Mouse (Mus musculus) heart, adult 8-10 months (tissue): Measurements from ENCODE around the gene Loxl1. TPM values are rescaled to one million over a fixed set of nuclear protein-coding genes. Genes with fewer than 3 reads are reported as not detected.
"Not testable (repeated sequence)": the region's sequence is repeated elsewhere in the genome, so short reads cannot be mapped to it uniquely, and the experiment has no call there.

Experiments used
- DNase-seq: peaks from one replicate; pipeline ENCODE4 v3.0.0; 2022; ENCODE audit warnings: low spot score
- total RNA-seq, 4 experiments: library from RNA; stranded (reverse); gene quantifications; 2 replicates each; pipeline ENCODE4 v1.2.4; 2022

Gene Loxl1
- total RNA-seq, 4 experiments from 2014 or later: 14.3 to 19.3 (median 16.6) TPM

DNA sequence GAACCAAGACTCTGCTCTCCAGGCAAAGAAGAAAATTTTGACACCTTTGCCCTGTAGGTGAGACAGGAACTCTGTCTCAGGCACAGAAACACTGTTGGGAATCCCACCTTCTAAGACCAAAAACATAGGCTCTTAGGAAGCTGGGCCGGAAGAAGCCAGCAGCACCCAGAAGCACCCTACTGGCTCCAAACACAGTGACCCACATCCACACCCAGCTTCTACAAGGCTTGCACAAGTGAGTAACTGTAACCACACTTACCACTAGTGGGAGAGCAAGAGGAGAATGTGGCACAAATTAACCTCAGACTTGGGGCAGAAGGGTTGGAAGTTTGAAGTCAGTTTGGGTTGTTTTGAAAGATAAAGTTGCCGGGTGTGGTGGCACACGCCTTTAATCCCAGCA lies 37.2 kb downstream of the Loxl1 start:
- no peak for DNase-seq

DNA sequence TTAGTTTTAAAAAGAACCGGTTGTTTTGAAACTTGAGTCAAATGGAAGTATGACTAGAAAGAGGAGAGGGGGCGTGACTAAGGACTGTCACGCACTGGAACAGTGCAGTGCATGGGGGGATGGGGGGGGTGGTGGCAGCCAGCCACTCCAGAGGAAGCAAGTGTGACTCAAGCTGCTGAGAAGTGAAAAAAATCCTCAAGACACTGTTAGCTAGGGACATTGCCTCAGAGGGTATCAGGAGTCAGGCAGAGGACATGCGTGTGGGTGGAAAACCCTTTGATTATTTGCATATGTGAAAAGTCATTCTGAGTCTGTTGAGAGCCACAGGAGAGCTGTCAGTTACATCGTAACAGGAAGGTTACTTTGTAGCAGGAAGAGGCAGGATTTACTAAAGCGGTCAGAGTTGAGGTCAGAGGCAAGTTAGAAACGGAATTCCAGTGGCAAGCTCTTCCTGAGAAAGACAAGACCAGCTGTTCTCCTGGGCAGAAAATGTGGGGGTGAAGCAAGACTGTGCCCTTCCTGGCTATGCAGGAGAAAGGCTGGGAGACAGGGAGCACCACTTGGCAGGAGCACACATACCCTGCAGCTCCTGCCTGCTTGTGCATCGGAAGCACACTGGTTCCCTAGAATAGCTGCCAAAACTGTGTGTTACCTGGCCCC lies 37.7 kb downstream of the Loxl1 start:
- DNase-seq: peak; percentile 60

DNA sequence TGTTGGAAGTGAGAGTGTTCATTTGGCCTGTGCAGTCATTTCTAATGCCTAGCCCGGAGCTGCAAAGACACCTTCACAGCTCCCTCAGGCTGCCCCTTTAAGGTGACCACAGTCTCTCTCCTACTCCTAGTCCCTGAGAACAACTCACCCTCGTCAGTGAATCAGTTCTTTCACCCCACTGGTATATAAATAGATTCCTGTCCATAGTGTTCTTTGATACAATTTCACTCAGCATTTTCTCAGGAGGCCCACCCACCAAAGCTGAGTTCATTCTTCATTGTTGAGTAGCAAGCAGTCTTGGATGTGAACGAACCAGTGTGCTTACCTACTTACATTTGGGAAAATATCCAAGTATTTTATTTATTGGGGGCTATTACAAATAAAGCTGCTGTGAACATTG lies 38.4 kb downstream of the Loxl1 start:
- no peak for DNase-seq

DNA sequence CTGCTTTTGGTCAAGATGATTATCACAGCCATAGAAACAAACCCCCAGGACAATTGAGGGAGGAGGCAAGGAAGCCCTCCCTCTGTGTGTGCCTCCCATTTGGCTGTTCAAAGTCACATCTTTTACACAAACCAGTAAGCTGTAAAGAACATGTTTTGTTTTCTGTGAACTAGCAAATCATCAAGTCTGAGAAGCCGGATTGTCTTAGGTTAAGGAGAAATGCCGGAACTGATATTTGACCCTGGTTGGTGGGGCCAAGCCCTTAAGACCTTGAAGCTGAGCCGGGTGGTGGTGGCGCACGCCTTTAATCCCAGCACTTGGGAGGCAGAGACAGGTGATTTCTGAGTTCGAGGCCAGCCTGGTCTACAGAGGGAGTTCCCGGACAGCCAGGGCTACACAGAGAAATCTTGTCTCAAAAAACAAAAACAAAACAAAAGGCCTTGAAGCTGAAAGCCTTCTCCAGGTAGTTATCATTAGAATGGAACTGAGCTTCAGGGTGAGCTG lies 38.8 kb downstream of the Loxl1 start:
- DNase-seq: no peak

DNA sequence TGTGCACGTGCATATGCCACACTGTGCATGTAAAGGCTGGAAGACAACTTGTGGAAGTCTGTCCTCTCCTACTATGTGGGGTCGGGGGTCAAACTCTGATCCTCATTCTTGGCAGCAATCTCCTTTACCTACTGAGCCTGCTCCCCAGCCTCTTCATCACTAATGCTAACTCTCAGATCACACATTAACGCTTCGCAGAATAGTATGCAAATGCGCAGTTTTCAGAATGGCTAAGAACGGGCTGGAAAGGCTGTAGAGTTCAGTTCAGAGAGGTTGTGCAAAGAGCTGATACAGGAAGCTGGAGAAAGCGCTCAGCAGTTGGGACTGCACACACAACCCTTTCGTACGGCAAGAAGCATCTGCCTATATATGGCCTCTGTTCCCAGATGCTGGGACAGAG lies 40.1 kb downstream of the Loxl1 start:
- no peak for DNase-seq

DNA sequence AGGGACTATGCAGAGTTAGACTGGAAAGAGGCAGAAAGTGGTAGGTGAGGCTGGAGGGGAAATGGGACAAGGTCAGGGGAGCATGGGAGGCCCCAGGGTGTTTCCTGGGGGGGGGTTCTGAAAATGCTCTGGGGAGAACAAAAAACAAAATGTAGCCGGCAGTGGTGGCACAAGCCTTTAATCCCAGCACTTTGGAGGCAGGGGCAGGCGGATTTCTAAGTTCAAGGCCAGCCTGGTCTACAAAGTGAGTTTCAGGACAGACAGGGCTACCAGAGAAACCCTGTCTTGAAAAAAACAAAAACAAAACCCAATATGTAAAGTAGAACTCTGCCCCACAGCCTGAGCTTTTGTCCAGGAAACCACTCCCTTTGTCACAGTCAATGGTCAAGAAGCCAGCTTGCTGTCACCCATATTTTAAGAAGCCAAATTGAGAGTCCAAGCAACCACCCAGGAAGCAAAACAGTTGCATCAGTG lies 40.9 kb downstream of the Loxl1 start:
- DNase-seq: no peak

DNA sequence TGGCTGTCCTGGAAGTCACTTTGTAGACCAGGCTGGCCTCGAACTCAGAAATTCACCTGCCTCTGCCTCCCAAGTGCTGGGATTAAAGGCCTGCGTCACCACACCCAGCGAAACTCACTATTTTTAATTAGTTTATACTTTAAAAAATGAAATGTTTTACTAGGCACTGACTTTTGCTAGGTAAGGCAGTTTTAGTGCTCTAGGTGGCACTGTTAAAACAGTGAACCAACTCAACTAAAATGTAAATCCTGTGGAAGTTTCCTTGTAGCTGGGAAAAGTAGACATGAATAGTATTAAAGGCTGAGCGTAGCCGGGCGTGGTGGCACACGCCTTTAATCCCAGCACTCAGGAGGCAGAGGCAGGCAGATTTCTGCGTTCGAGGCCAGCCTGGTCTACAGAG lies 41.4 kb downstream of the Loxl1 start:
- not testable (repeated sequence) for DNase-seq

DNA sequence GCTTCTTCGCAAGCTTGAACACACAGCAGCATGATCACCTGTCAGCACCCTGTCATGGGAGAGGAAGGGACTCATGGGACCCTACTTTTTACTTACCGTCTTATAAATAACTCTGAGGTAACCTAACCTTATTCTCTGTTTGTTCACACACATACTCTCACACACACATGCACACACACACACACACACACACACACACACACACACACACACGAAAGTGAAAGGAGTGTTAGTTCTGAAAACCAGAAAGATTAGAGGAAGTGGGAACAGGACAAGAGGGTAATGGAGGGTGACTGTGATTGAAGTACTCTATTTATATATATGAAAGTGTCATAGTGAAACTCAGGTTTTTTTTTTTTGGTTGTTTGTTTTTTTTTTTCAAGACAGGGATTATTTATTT lies 41.9 kb downstream of the Loxl1 start:
- no peak for DNase-seq

DNA sequence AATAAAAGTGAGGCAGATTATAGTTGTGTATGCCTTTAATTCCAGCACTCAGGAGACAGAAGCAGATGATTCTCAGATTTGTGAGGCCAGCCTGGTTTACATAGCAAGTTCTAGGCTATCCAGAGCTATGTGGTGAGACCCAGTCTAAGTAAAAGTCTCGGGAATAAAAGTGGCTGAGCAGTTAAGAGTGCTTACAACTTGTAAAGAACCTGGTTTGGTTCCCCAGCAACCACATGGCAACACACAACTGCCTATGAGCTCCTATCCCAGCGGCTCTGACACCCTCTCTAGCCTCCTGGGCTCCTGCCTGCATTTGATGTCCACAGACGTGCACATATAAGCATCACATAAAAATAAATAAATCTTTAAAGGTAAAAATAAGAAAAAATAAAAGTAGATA lies 42.9 kb downstream of the Loxl1 start:
- DNase-seq: no peak

DNA sequence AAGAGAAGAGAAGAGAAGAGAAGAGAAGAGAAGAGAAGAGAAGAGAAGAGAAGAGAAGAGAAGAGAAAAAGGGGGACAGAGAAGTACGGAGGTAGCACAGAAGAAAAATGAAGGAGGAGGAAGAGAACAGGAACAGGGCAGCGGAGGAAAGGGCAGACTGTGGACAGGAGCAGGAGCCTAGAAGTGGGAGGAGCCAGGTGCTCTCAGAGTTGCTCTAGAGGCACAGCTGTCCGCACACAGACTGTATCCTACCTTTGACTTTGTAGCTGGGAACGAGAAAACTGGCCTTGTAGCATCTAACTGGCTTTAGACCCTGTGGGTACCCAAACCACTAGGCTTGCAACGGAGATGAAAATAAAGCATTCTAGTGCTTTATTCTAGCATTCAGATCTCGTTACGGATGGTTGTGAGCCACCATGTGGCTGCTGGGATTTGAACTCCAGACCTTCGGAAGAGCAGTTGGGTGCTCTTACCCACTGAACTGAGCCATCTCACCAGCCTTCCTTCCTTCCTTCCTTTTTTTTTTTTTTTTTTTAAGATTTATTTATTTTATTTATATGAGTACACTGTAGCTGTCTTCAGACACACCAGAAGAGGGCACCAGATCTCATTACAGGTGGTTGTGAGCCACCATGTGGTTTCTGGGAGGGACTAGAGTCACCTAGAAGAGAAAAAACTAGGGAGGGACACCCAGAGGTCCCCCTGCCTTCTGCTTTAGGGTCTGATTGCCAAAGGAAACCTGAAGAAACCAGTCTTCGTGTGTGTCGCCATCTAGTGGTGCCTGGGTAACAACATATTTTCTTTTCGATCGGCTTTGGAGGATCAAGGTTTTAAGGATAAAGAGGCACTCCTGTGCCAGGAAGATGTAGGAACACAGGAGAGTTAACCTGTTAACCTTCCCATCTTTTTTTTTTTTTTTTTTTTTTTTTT lies 44.3 kb downstream of the Loxl1 start:
- peak; percentile 49 for DNase-seq

DNA sequence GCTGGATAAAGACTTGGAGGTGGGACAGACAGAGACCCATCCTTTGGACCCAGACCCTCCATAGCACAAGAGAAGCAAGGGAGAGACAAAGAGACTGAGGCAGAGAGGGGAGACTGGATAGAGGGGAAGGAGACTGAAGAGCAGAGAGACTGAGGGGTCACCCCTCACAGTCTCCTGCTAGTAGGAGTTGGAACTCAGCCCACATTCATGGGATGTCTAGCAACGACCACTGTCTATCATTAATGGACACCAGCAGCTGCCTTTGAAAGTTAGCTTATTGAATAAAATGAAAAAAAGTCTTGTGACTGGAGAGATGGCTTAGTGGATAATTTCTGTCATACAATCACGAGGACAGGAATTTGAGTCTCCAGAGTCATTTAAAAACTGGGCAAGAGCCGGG lies 45.9 kb downstream of the Loxl1 start:
- no peak for DNase-seq

DNA sequence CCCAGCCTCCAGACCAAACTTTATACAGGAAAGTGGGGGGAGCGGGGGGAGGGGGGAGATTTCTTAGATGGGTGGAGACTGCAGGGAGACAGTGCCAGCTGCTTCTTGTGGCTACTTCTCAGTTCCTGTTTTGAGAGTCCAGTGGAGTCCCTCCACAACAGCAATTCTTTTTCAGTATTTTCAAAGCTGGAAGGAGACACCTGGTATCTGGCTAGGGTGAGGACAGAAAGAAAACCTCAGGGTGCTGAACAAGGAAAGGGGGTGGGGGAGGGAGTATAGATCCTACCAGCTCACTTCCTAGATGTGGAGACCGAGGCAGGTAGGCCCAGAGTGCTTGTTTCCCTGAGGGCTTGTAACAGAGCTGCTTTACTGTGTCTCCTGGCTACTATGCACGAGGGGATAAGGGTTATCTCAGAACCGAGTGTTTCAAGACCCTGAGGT lies 46.4 kb downstream of the Loxl1 start:
- no peak for DNase-seq

DNA sequence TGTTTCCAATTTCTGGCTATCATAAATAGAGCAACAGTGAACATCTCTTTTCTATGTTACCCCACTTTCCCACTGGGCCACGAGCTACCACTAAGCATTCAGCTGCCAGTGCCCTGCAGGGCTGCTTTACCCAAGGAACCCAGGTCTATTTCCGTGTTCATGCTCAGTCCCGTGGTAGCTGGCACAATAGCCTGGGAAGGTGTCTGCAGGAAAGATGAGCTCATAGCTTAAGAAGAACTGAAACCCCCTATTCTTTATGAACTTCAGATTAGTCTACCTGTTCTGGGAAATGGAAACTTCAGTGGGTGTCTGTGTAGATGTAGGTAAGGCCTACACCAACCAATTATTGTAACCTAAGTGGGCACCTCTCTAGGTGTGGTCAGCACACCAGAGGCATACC lies 47.6 kb downstream of the Loxl1 start:
- DNase-seq: no peak

DNA sequence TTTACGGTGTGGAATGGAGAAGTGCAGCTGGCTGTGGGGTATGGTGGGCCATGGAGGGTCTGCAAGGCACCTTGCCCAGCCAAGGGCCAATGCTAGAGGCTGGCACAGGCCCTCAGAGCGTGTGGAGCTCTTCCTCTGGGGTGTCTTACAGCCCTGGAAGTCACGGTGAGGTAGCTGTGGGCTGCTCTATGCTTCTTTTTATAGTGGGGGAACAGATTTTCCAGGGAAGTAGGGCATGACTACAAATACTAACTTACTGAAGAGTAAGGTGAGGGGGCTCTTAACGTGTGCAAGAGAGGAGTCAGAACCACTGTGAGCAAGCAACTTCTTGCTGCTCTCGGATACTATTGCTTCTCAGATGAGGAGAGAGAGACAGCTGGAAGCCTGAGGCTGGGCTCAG lies 50.5 kb downstream of the Loxl1 start:
- no peak for DNase-seq

DNA sequence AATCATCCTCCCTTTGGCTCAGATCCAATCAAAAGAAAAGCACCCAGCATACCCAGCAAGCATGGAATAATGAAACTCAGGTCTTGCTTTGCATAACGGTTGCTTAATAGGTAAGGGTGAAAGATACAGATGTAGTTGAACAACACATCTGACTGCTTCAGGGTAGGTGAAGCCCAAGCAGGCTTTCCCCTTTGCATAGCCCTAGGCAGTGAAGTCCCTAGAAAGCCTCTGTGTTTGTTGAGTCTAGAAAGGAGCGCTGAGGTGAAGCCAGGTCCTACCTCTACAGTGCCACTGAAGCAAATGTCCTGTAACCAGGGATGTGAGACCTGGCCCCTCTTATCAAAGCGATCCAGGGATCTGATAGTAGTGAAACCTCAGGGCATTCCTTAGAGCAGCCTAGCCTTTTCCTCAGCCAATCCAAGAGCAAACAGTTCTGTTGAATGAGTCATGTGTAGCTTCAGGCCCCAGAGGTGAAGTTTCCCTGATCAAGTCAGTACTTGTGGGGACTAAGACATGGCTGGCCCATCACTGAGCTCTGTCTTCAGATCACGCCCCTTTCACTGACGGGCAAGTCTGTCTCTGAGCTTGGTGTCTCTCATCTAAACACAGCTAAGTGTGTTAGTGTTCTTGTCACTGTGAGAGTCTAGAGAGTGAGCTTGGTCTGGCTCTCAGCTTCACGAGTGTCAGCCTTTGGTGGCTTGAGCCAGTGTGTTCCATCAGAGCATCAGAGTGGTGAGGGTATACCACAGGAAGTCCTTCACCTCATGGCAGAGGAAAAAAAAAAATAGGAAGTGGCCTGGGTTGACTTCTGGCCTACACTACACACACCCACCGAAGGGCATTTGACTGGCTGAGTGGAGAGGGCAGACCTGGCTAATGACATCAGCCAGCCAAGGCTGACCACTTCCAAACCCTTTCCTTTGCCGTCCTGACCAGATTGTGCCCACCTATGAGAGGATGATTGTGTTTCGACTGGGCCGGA lies 57.0 kb downstream of the Loxl1 start:
- DNase-seq: no peak

DNA sequence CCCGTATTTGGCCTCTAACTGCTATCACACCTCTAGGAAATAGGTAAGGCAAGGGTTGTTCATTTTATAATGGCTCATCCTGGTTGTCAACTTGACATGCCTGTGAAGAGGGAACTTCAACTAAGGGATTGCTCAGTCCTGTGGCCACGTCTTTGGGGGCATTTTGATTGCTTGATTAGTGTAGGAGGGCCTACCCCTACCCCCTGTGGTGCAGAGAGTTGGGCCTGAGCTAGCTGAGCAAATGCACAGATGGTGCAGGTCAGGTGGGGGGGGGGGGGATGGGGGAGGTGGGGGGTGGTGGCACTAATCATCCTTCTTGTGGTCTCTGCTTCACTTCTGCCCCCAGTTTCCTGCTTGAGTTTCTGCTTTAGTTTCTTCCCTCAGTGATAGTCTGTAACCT lies 57.9 kb downstream of the Loxl1 start:
- DNase-seq: no peak

DNA sequence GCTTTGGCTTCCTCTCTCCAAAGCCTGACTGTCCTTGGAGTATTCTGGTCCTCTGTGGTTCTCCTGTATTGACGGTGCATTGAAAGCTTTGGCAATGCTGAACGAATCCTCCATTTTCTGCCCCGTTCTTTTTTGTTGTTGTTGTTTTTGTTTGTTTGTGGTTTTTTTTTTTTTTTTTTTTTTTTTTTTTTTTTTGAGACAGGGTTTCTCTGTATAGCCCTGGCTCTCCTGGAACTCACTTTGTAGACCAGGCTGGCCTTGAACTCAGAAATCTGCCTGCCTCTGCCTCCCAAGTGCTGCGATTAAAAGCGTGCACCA lies 59.2 kb downstream of the Loxl1 start:
- not testable (repeated sequence) for DNase-seq

DNA sequence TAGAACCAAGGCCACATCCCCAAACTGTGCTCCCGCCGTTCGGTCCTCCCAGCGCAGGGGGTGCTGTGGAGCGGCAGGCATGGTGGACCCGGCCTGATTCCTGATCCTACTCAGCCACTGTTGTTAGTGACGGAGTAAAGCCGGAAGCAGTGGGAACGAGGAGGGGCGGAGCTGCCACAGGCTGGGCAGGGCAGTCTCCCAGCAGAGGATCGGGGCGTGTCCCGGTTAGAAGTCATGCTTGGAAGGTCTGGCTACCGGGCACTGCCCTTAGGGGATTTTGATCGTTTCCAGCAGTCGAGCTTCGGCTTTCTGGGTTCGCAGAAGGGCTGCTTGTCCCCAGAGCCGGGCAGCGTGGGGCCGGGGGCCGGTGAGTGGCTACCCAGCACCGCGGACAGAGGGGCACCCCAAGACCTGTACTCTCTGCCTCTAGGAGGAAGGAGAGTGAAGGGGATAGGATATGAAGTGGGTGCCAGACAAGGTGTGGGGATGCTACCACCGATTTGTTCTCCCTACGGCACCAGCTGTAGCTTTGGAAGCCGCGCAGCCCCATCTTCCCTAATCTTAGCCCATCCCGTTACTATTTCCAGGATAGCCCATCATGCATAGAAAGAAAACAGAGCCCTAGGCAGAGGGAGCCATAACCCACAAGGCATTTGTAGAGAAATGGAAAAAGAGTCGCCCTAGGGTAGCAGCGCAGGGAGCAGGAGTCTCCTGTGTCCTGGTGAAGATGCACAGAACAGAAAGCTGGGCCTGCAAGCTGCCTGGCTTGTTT lies 59.8 kb downstream of the Loxl1 start, which contains the start of gene Stoml1:
Stoml1 (plus strand) TSS at position 132 of the 772 bp plus-strand sequence.
- DNase-seq: peak; percentile 98

DNA sequence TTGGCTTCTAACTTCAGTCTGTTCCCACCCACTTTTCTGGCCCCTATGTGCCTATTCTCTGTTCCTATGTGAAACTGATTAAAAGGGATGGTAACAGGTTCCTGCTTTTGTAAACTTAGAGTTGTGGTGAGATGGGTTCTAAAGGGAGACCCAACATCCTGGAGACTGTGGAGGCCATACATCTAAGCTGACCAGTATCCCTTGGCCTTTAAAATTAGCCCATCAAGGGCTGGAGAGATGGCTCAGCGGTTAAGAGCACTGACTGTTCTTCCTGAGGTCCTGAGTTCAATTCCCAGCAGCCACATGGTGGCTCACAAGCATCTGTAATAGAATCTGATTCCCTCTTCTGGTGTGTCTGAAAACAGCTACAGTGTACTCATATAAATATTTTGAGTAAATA lies 62.3 kb downstream of the Loxl1 start:
- DNase-seq: not testable (repeated sequence)

DNA sequence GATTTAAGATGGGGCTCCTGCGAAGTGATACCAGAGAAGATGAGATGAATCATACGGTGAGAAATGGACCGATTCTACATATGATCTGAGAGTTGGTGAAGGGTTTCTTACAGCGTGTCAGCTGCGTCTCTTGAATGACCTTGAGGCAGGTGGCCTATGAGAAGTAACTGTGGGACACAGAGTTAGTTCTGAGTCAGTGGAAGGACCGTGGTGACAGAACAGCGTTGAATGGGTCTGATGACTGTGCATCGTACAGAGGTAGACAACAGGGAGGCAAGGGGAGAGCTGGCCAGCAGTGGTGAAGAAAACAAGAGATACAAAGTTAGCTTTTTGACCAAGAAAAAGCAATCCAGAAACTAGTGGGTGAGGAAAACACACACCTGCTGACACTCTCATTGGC lies 62.7 kb downstream of the Loxl1 start:
- no peak for DNase-seq
